Mouse (Mus musculus): ENCODE data around the gene Zranb2.
A peak's percentile ranks its signal among the peaks of the same experiment; 100 is the strongest.

Gene Zranb2

DNA sequence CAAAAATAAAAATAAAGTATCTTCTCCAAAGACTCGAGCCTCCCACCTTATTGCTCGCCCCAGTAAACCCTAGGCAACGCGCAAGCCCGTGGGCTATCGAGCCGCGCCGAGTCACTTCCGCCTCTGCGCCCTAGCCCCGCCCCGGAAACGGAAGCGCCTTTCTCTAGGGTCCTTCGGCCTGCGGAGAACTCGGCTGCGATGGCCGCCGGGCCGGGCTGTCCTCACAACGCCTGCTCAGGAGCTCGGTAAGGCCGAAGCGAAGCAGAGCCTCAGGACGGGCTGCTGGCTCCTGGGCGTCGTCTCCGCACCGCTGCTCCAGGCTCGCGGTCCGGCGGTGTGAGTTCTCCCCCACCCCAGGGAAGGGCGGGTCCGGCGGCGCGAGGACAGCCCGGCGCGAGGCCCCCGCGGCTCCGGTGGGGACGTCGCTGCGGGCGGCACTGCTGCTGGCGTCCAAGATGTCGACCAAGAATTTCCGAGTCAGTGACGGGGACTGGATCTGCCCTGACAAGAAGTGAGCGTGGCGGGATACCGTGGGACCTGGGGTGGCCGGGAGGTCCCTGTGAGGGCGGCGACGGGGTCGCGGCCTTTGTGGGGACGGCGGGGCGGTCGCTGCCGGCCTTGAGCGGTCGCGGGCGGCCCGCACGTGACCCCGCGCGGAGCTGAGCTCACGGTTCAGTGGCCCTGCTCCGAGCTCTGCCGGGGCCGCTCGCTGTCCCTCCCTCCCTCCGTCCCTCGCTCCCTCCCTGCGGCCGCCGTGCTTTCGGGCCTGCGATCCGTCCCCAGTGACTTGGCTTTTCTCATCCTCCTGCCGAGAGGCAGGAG is at the start of gene Zranb2:
Gene Zranb2 (plus strand): TSS at position 197 of the 822 bp plus-strand sequence.
- peak; percentile 93 for DNase-seq (ENCODE audit: low spot score)

DNA sequence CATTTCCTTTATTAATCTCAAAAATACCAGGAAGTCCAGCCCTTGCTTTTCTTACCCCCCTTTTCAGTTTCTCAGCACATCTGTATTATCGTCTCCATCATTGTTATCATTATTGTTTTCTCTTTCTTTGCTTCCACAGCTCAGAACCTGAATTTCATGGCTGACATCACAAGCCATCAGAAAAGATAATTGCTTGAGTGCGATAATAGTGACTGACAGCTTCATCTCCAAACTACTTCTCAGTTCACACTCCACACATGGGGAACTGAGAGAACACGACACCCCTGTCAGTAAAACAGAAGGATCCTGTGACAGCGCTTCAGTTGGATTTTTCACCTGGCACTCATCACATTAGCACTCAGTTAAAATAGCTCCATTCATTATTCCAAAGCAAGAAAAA is 41.9 kb upstream of the Zranb2 start:
- DNase-seq (ENCODE audit: low spot score): no peak

DNA sequence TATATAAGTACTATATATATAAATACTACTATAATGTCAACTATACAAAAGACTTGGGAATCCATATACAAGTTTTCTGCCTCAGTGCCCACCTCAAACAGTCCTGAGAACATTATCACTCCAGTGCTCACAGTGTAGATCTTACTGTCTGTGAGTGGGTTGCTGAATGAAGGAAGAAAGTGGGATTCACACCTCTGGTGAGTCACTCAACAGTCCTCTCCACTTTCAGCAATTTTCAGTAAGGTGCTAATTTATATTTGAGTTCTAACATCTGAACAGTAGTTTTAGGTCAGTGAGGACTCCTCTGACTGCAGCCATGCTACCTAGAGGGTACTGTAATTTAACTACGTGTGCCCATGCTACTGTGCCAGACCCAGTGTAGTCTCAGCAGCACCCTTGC is 31.7 kb upstream of the Zranb2 start:
- DNase-seq (ENCODE audit: low spot score): no peak

DNA sequence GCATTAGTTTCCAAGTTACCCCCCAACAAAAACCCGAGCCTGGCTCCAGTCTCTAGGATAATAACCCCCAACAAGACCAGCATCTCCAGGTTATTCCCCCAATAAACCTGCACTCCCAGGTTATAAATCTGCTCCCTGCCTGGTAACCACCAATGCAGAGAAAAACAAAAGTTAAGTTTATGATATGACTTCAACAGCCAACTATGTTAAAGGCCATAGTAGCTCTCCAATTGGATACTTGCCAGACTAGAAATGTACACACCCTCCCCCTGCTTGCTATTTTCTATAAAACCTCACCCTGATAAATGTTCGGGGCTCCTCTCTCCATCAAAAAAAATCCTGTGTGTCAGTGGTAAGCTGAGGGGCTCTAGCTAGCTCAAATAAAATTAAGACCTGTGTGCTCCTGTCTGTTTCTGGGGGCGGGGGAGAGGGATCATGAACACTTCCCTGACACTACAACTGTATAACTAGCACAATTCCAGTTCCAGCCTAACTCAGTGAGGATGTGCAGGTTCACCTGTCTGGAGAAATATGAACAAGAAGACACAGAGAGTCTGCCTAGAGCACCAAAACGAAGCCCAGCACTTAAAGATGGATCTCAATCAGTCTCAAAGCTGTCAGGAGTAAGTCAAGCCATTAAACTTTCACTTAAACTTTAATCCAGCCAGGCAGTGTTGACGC is 19.7 kb upstream of the Zranb2 start:
- DNase-seq (ENCODE audit: low spot score): no peak

DNA sequence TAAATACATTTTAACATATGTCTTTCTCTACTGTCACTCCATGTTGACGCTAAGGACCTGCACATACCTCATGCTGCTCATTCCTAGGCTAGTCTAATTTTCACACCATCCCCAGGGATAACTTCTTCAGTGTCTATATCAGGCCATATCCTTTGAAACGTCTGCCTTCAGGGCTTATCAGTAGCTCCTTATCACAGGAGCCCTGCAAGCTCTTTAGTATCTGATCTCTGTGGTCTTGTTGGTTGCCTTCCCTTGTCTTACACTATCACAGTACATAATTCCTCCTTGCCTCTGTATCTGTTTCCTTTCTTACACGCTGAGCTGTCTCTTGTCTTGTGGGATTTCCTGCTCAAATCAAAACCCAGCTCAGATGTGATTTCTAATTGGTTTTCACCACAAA is 17.5 kb upstream of the Zranb2 start:
- DNase-seq (ENCODE audit: low spot score): no peak

DNA sequence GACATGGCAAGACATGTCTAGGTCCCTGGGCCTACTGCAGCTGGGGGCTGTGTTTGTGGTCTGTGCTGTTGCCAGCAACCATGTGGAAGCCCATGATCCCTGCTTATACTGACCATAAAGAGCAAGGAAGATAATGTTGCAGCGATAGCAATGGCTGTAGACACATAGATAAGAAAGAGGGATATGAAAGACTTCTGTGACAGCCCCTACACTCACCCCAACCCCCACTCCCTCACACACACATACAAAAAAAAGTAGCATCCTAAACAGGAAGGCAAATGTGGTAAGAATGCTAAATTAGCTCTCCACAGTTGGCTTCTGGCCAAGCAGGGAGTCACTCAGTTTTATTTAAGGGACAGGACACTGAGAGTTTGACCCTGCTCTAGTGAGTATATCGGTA is 16.0 kb upstream of the Zranb2 start:
- no peak for DNase-seq (ENCODE audit: low spot score)

DNA sequence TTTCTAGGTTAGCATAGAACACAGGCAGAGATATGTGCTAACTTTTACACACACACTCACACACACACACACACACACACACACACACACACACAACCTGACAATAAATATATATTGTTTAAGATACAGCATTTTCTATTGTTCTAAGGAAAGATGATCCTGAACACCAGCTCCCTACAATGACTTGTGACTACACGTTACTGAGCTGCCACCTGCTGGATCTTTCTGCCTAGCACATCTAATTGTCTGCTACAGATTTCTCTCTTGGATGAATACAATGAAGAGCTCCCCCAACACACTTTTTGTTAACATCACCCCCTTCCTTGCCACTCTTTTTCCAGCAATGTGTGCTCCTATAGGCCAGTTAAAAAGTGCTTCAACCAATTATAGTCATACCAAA is 13.5 kb upstream of the Zranb2 start:
- DNase-seq (ENCODE audit: low spot score): peak; percentile 70

DNA sequence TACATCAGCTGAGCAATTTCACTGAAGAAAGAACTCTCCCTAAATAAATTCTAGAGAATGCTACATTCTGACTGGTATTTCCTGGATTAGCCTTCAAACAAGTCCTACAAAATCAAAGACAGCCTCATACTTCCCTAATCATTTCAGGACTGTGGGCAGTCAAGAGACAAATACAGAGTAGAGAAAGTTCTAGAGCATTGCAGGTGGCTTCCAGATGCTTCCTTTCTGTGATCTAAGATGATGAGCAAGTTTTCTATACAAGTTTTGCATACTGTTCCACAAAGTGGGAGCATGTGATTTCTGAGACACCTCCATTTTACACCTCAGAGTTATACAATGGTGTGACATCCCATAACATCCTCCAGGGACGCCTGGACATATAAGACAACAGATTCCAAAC is 10.1 kb upstream of the Zranb2 start:
- no peak for DNase-seq (ENCODE audit: low spot score)

DNA sequence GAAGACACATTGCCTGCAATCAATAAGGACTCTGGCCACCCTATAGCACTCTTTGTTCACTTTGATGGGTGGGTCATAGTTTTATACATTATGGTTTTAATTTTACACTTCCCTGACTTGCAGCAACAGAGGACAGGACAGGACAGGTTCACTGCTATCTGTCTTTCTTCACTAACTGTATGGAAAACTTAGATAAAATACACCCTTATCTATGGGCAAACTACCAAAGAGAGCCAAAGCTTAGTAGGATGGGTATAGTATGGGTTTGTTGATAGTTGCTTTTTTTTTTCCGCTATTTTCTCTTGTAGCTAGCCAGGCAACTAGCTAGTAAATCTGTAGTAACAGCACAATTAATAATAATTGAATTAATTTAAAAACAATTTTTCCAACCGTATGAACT is 2.4 kb upstream of the Zranb2 start:
- no peak for DNase-seq (ENCODE audit: low spot score)

DNA sequence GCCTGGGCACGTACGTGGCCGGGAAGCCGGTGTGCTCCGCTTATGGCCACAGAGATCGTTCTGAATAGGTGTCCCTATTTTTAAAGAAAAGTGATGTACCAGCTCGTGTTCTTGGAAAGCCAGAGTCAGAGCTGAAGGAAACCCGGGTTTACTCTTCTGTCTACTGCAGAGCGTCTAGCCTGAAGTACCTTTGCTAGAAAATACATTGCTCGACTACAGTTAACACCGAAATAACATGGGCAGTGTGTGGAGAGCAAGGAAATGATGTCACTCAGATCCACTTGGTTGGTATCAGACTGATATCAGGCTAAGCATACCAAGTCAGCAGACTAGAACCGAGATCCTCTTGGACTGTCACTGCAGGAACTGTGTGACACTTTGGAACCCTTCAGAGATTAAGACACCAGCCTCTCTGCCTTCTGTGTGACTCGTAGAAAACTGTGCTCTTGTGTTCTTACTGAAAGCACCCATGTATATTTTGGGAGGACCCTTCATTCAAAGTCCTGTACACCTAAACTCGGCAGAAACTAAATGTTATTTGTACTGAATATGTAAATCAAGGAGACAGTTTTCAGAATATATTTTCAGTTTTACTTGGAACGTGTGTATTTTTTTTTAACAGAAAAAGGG is 941 bp downstream of the Zranb2 start:
- no peak for DNase-seq (ENCODE audit: low spot score)

DNA sequence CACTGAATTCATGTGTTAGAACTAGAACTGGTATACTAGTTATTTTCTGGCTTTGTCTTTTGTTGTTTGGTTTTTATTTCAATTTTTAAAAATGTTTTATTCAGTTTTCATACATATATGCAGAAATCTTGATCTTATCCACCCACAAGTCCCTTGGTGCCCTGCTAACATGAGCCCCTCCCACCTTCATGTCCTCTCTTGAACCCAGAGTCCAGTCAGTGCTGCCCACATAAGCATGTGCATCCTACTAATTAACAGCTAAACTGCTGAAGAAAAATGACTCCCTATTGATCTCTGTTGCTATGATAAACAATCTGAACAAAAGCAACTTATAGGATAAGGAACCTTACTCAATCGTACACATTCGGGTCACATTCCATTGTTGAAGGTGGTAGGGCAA is 15.4 kb downstream of the Zranb2 start:
- DNase-seq (ENCODE audit: low spot score): no peak

DNA sequence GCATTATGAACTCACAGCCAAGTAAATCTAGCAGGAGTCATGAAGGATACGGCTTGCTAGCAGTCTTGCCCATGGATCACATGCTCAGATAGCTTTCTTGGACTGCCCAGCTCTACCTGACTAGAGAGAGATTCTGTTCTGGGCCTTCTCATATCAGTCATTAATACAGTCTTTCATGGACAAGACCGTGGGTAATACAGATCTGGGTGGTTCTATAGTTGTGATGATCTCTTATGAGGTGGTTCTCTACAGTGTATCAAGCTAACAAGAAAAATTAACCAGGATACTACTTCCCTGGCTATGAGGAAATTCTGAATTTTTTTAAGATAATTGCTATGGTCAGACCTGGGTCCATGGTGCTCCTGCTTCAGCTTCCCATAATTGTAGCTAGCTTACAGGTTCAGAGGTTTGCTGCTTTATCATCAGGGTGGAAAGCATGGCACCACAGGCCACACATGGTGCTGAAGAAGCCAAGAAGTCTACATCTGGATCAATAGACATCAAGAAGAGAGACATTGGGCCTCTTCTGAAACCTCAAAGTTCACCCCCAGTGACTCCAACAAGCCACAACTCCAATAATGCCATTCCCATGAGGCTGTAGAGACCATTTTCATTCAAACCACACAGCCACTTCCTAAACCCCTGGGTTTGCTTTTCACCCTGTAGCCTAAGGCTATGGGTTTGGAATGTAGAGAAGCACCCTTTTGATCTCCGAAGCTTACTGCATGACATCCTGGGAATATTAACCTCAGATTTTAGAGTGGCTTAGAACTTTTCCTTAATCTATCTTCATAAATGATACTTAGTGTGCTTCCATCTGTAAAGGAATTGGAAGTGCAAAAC is 16.0 kb downstream of the Zranb2 start:
- no peak for DNase-seq (ENCODE audit: low spot score)

DNA sequence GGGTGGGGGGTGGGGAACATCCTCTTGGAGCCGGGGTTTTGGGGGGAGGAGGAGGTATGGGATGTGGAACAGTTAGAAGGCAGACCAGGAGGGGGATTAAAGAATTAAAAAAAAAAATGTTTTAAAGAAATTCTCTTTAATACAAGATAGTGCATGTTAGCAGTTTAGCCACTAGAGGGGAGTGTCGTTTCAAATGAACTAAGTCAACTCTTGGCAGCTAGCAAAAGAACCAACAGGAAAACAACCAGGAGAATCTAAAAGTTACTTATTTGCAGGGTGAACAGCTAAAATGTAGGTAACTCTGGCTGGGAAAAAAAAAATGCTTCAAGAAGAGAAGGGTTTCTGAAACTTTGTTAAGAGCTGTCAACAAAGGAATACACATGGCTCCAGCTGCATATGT is 31.2 kb downstream of the Zranb2 start:
- DNase-seq (ENCODE audit: low spot score): peak; percentile 34

DNA sequence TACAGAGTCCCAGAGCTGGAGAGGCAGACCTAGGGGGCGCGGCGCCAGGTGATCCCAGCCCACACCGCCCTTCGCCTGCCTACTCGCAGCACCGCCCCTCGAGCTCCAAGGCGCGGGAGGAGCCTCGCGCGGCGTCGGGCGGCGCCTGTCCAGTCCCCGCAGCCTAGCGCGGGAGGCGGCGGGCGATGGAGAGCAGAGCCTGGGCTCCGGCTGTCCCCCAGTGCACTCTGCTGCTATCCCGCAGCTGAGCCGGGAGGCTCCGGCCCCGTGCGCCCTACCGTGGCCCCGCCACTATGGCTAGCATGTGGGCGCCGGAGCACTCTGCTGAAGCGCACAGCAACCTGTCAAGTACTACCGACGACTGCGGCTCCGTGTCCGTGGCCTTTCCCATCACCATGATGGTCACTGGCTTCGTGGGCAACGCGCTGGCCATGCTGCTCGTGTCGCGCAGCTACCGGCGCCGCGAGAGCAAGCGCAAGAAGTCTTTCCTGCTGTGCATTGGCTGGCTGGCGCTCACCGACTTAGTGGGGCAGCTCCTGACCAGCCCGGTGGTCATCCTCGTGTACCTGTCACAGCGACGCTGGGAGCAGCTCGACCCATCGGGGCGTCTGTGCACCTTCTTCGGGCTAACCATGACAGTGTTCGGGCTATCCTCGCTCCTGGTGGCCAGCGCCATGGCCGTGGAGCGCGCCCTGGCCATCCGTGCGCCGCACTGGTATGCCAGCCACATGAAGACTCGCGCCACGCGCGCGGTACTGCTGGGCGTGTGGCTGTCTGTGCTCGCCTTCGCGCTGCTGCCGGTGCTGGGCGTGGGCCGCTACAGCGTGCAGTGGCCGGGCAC is 33.0 kb downstream of the Zranb2 start, which contains the start of gene Ptger3:
Gene Ptger3 (plus strand): TSS at position 168 of the 841 bp plus-strand sequence.
- DNase-seq (ENCODE audit: low spot score): peak; percentile 15

DNA sequence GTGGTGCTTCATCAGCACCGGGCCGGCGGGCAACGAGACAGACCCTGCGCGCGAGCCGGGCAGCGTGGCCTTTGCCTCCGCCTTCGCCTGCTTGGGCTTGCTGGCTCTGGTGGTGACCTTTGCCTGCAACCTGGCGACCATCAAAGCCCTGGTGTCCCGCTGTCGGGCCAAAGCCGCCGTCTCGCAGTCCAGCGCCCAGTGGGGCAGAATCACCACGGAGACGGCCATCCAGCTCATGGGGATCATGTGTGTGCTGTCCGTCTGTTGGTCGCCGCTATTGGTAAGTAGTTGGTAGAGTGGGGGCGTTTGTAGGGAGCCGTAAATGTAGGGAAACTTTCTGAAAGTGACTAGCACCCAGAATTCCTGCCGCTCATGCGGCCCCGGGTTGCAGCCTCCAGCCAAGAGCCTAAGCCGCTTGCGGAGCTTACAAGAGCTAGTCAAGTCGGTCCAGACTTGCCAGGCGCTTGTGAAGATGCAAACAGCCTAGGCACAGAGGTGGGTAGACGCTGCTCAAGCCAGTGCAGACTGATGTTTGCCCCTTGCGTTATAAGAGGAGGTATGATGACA is 33.7 kb downstream of the Zranb2 start:
- DNase-seq (ENCODE audit: low spot score): no peak

DNA sequence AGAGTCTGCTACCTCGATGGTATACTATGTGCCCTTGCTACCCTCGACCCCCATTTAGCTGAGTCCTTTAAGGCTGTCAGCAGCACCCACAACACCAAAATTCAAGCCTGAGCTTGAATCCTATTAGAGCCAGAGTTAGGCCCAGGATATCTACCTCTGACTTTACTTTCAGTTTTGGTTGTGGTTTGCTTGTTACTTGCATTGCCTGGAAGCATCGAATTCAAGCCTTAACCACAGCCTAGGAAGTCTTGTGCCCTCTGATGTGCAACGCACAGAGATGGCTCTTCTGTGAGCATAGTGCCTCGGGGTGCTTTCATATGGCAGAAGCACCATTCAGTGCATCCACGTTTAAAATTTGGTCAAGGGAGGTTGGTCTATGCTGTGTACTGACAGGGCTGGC is 38.1 kb downstream of the Zranb2 start:
- no peak for DNase-seq (ENCODE audit: low spot score)

DNA sequence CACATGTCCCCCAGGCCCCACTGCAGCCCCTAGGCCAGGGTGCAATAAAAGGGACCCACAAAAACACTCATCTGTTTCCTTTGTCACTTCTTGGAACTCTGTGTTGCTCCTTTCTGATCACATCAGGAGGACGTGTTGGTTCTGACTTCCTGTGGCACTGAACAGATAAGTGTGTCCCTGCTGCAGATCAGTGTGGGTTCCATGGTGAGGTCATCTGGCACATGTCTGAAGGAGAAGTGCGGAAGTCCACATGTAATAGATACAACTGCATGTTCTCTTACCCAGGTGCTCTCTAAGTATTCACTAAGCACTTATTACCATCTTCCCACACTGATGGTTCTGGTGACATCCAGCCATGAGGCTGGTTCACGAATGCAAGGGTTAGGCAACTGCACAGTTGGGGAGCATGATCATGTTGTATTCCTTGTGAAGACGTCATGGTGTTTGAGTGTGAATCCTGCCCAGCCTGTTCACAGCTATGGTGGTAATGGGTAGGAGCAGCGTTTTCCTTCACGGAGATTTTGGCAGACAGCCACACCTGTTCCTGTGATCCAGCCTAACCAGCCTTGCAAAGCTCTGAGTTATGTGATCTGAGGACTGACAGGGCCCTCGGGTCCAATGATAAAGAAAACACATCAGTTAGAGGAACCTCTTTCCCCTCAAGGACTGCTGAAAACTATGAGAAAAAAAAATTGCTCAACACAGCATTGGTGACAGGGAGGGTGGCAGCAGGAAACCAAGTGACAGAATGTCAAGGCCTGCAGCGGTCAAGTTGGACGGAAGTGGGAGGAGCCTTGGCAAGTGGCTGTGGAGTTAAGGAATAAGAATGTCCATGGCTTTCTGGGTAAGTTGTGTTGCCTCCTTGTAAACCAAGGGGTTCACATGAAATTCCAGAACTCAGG is 41.7 kb downstream of the Zranb2 start:
- no peak for DNase-seq (ENCODE audit: low spot score)

DNA sequence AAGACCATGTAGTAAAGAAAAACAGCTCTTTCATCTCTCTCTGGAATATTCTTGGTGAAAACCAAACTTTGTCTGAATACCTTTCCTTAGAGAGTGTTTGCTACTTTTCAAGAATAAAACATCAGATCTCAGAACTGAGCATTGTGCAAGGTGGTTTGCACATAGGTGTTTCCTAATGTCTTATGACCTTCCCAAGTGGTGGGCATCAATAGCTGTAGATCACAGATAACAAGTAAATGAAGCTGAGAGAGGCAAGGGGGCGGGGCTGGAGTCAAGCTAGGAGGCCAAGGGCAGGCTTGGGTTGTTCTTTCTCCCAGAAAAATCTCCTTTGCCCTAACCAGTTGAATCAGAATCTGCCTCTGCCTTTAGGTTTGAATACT is 42.4 kb downstream of the Zranb2 start:
- DNase-seq (ENCODE audit: low spot score): no peak

DNA sequence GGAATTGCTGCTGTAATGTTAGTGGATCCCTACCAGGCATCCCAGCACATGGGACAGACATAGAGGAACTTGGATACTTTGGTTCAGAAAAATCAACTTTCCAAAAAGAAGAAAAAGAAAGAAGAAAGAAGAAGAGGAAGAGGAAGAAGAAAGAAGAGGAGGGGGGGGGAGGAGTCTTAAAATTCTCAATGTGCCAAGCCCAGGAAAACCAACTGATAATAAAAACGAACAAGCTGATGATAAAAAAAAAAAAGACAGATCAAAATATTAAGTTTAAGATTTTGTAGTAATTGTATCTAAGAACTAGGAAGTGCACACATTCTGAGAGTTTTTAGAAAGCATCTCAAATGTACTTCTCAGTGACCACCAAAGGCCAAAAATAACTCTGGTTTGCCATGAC is 42.9 kb downstream of the Zranb2 start:
- no peak for DNase-seq (ENCODE audit: low spot score)
